Comparison of ENCODE assay signal across 12 mouse cellular contexts in genomic region chr11:88281428-88282119, GRCm38 (mm10). TPM values are rescaled to one million over a fixed set of nuclear protein-coding genes. Genes with fewer than 3 reads are reported as not detected.
A peak's percentile ranks its signal among the peaks of the same experiment; 100 is the strongest.
DNase-seq lines count a peak whose midpoint lies in the region; ATAC-seq and TF ChIP-seq lines count a peak whose summit lies in the region.
"Had no signal": no experiment of that assay in that cellular context is flagged by ENCODE, and none has a peak within 500 bp of the region (broad histone marks: within the 10 kb centered on the region; RNA-seq: fewer than 3 reads in every experiment).

No protein-coding gene starts in this region.

- WGBS in lung, adult 2 months = 77% methylated on average over 8 of the region's 8 CpGs

- H3K36me3 ChIP-seq in E14TG2a.4 (ENCODE audit: insufficient read depth, low read length) = no peaks in the 10 kb centered on the region
- H3K36me3 ChIP-seq: forebrain, embryonic 15.5 days had no signal

- ATAC-seq in Patski = no peak
- 0 out of 2 replicates have a peak, but pooled peaks have one; percentile 29 for ATAC-seq in megakaryocyte progenitor cell, adult 5-6 weeks (replicated peaks; ENCODE audit: poor library complexity)
- no peak for ATAC-seq in activated CD4-positive, CD25-positive, alpha-beta regulatory T cell, adult 4 months
- ATAC-seq: forebrain, embryonic 15.5 days had no signal

- no peak overlapping the region for H3K4me3 ChIP-seq in lung, adult 2 months (replicated peaks; ENCODE audit: extremely low read depth, low read depth, low read length)
- no peak overlapping the region for H3K4me3 ChIP-seq in E14TG2a.4 (replicated peaks; ENCODE audit: low read length)
- H3K4me3 ChIP-seq: forebrain, embryonic 15.5 days; myocyte had no signal

- POLR2A ChIA-PET in Patski (lab: Charles Lee) = interaction anchor here (0.6 kb wide), 1 partner anchor 19 kb away, joined by 3 read pairs; no protein-coding TSS in a partner anchor

- peak; percentile 17 for TF ChIP-seq CTCF in lung, adult 2 months (IDR thresholded peaks at IDR 0.05; ENCODE audit: insufficient read depth, low read length)
- TF ChIP-seq CTCF in E14TG2a.4 (conservative IDR thresholded peaks at IDR 0.05; ENCODE audit: low read length) (peak; percentile 26), Patski (IDR thresholded peaks at IDR 0.05) (peak; percentile 54)

- TF ChIP-seq POLR2A in lung, adult 2 months (IDR thresholded peaks at IDR 0.05; ENCODE audit: borderline replicate concordance, extremely low read depth, low read depth, low read length) = no peak

- DNase-seq in lung, adult 2 months = no peak
- no peak for DNase-seq in lung, postnatal 25 days (ENCODE audit: low spot score)
- no peak for DNase-seq in Patski (ENCODE audit: low read depth, low spot score)
- no peak for DNase-seq in spleen, adult 12 weeks (ENCODE audit: low spot score)
- DNase-seq: adrenal gland, postnatal 10 days had no signal

- CTCF ChIA-PET in Patski (lab: Charles Lee) = interaction anchor here (0.8 to 1.2 kb wide), 2 partner anchors 19 to 29 kb away, joined by 3 to 5 read pairs; no protein-coding TSS in a partner anchor

- no peaks in the 10 kb centered on the region for H3K4me1 ChIP-seq in lung, adult 2 months (ENCODE audit: control insufficient read depth, insufficient read depth, low read length)
- peaks cover 8% of the 10 kb centered on the region for H3K4me1 ChIP-seq in E14TG2a.4 (replicated peaks; ENCODE audit: low read depth, low read length)

- H3K27me3 ChIP-seq in E14TG2a.4 (ENCODE audit: insufficient read depth, low read length) (peaks cover 18% of the 10 kb centered on the region), Patski (no peaks in the 10 kb centered on the region)
- H3K27me3 ChIP-seq: forebrain, embryonic 15.5 days had no signal

- no peaks in the 10 kb centered on the region for H3K9me3 ChIP-seq in E14TG2a.4 (ENCODE audit: low read length)
- H3K9me3 ChIP-seq: forebrain, embryonic 15.5 days had no signal

- in situ Hi-C loops in Patski (cut with MboI; ENCODE audit: low pct_unique_long_range_greater_than_20kb) = loop anchor here (10.0 kb wide), 1 partner anchor 333 kb away; no protein-coding TSS in a partner anchor

RNA-seq across cellular contexts. Expression of gene Ccdc182, which starts 12.3 kb away (rescaled TPM):
- not detected in 2 replicates for polyA plus RNA-seq in lung, adult 2 months (2012; rRNA removed)
- not detected for polyA plus RNA-seq in Patski (2021)
- not detected in 2 replicates for total RNA-seq in megakaryocyte progenitor cell, adult 5-6 weeks (2015)
- not detected in 2 replicates for total RNA-seq in megakaryocyte progenitor cell, adult 5-6 weeks (2017)
- polyA plus RNA-seq in activated CD4-positive, CD25-positive, alpha-beta regulatory T cell, adult 4 months (2017; shearing (Covaris generic)) = not detected
- total RNA-seq: adrenal gland, postnatal 10 days; layer of hippocampus, adult 8-10 months had no signal
- polyA plus RNA-seq: heart, embryonic 16.5 days; myocyte had no signal
